20 mouse cellular contexts compared by ENCODE assay signal in genomic region chr8:122692152-122692551, GRCm38 (mm10). TPM values are rescaled to one million over a fixed set of nuclear protein-coding genes. Genes with fewer than 3 reads are reported as not detected.
DNase-seq lines count a peak whose midpoint lies in the region; ATAC-seq and TF ChIP-seq lines count a peak whose summit lies in the region.
"Had no signal": no experiment of that assay in that cellular context is flagged by ENCODE, and none has a peak within 500 bp of the region (broad histone marks: within the 10 kb centered on the region; RNA-seq: fewer than 3 reads in every experiment).

No protein-coding gene starts in this region.

- H3K4me3 ChIP-seq in heart, adult 2 months, result no peak overlapping the region
- peak overlapping the region; percentile 90 for H3K4me3 ChIP-seq in megakaryocyte, embryonic 14.5 days (replicated peaks)
- H3K4me3 ChIP-seq: embryonic facial prominence, embryonic 12.5 days; forebrain, embryonic 15.5 days; heart, embryonic 13.5 days; hindbrain, embryonic 12.5 days had no signal

- no peak overlapping the region for H3K27ac ChIP-seq in heart, adult 2 months
- H3K27ac ChIP-seq: embryonic facial prominence, embryonic 12.5 days; forebrain, embryonic 15.5 days; heart, embryonic 13.5 days; hindbrain, embryonic 12.5 days; hindbrain, postnatal 0 days had no signal

- no peaks in the 10 kb centered on the region for H3K27me3 ChIP-seq in heart, adult 2 months (ENCODE audit: control insufficient read depth, insufficient read depth, low read length)
- H3K27me3 ChIP-seq in megakaryocyte, embryonic 14.5 days (replicated peaks), result no peaks in the 10 kb centered on the region
- H3K27me3 ChIP-seq: embryonic facial prominence, embryonic 12.5 days; forebrain, embryonic 15.5 days had no signal

- H3K9ac ChIP-seq in heart, adult 2 months (ENCODE audit: low read depth, low read length), result no peak overlapping the region
- H3K9ac ChIP-seq: embryonic facial prominence, embryonic 12.5 days; forebrain, embryonic 15.5 days; heart, embryonic 13.5 days; hindbrain, embryonic 12.5 days had no signal

- no peak for TF ChIP-seq CTCF in heart, adult 2 months (IDR thresholded peaks at IDR 0.05)

- no peaks in the 10 kb centered on the region for H3K36me3 ChIP-seq in heart, adult 2 months (ENCODE audit: control insufficient read depth, insufficient read depth, low read length)
- H3K36me3 ChIP-seq in megakaryocyte, embryonic 14.5 days (replicated peaks; ENCODE audit: low read length), result peaks cover 99% of the 10 kb centered on the region
- H3K36me3 ChIP-seq: embryonic facial prominence, embryonic 12.5 days; forebrain, embryonic 15.5 days; heart, embryonic 13.5 days; hindbrain, embryonic 12.5 days had no signal

- peaks cover 22% of the 10 kb centered on the region for H3K4me1 ChIP-seq in heart, adult 2 months (ENCODE audit: control insufficient read depth, insufficient read depth, low read length)
- H3K4me1 ChIP-seq in megakaryocyte, embryonic 14.5 days, result peaks cover 100% of the 10 kb centered on the region
- H3K4me1 ChIP-seq: embryonic facial prominence, embryonic 12.5 days; hindbrain, embryonic 12.5 days had no signal

- TF ChIP-seq EP300 in heart, adult 2 months (IDR thresholded peaks at IDR 0.05; ENCODE audit: insufficient read depth, low read depth, low read length), result no peak

- intact Hi-C loops in heart, adult 2 months (cut with DNase I), result no loop called here

- ATAC-seq in megakaryocyte, adult 5-6 weeks (ENCODE audit: poor library complexity, severe bottlenecking), result no peak
- ATAC-seq: forebrain, embryonic 15.5 days; hindbrain, postnatal 0 days had no signal

- DNase-seq in heart, adult 11 months, result peak; percentile 92
- DNase-seq in heart, adult 2 months, result no peak
- DNase-seq in A20 (ENCODE audit: low read depth, low spot score) (peak; percentile 70), ZHBTc4 (ENCODE audit: low read depth, low spot score) (peak; percentile 12)
- DNase-seq in gastrocnemius, postnatal 10 days, result no peak
- DNase-seq in neural tube, embryonic 10.5 days (ENCODE audit: extremely low spot score, low spot score), result no peak
- DNase-seq: adrenal gland, postnatal 10 days; cerebellum, adult 11 months; cerebellum, adult 8-10 months; cerebellum, postnatal 14 days; embryo, embryonic 11 days; gastrocnemius, postnatal 14 days; heart, postnatal 36 days had no signal

- no peaks in the 10 kb centered on the region for H3K79me2 ChIP-seq in heart, adult 2 months (replicated peaks; ENCODE audit: control insufficient read depth, insufficient read depth, low read length)

- no peaks in the 10 kb centered on the region for H3K9me3 ChIP-seq in megakaryocyte, embryonic 14.5 days
- H3K9me3 ChIP-seq: embryonic facial prominence, embryonic 12.5 days; forebrain, embryonic 15.5 days; heart, embryonic 13.5 days; hindbrain, embryonic 12.5 days had no signal

- no peak for TF ChIP-seq POLR2A in heart, adult 2 months (IDR thresholded peaks at IDR 0.05; ENCODE audit: insufficient read depth, low read depth, low read length)

- WGBS in heart, adult 2 months, result 73% methylated on average over 8 of the region's 8 CpGs

RNA-seq across cellular contexts. Expression of gene Cbfa2t3, which starts 6.8 kb away (rescaled TPM):
- 10 to 100 TPM; 21.8 to 22.3 TPM for total RNA-seq in heart, adult 2 months (2021)
- 10.2 and 10.9 TPM in 2 replicates for polyA plus RNA-seq in heart, adult 2 months (2012; rRNA removed)
- 54.9 and 189 TPM in 2 replicates for polyA plus RNA-seq in megakaryocyte, embryonic 14.5 days (2012; ENCODE audit: insufficient read depth, low replicate concordance)
- total RNA-seq in megakaryocyte, adult 5-6 weeks (2015), result 29.5 and 30.0 TPM in 2 replicates
- 25.1 and 26.5 TPM in 2 replicates for total RNA-seq in megakaryocyte, adult 5-6 weeks (2017)
- total RNA-seq in gastrocnemius, postnatal 10 days (2021), result 10 to 100 TPM; 19.0 to 20.1 TPM

Comparison
In these comparisons a context has a peak if more than half of its experiments do, and no peak if none do; other contexts are left out.
1. DNase-seq: peak in heart, adult 11 months (single experiment), A20 (single experiment) and ZHBTc4 (single experiment); none in heart, adult 2 months (0 of 2), gastrocnemius, postnatal 10 days (single experiment) and neural tube, embryonic 10.5 days (single experiment).